Mouse (Mus musculus) T-helper 1 cell (primary cell): ENCODE measurements around the gene Nkain2.
"Not testable (repeated sequence)": the region's sequence is repeated elsewhere in the genome, so short reads cannot be mapped to it uniquely, and the experiment has no call there.

ENCODE experiments used
- in situ Hi-C: fragments of 300-600 bp; cut with MboI, MseI; formaldehyde crosslinking; loops from one replicate; pipeline ENCODE4 v1.15.1; 2025; ENCODE audit warnings: high pct_unique_total_duplicates

The Nkain2 gene

GRCm38 (mm10) chr10:32060396-32060795, 829.9 kb downstream of the Nkain2 start:
- in situ Hi-C loops, result no loop called here

- in situ Hi-C loops, result no loop called here
These were observed 832.0 kb downstream of the Nkain2 start for GRCm38 (mm10) chr10:32058251-32058650.

- in situ Hi-C loops, result no loop called here
These were observed 837.5 kb downstream of the Nkain2 start for GRCm38 (mm10) chr10:32052546-32053295.

- in situ Hi-C loops, result no loop called here
These were observed 838.2 kb downstream of the Nkain2 start for GRCm38 (mm10) chr10:32052045-32052444.

- in situ Hi-C loops, result no loop called here
These were observed 860.3 kb downstream of the Nkain2 start for GRCm38 (mm10) chr10:32029996-32030395.

- in situ Hi-C loops, result no loop called here
These were observed 871.9 kb downstream of the Nkain2 start for GRCm38 (mm10) chr10:32018385-32018784.

- in situ Hi-C loops, result no loop called here
These were observed 889.0 kb downstream of the Nkain2 start for GRCm38 (mm10) chr10:32001216-32001753.

- in situ Hi-C loops, result no loop called here
These were observed 897.1 kb downstream of the Nkain2 start for GRCm38 (mm10) chr10:31993205-31993604.

GRCm38 (mm10) chr10:31978387-31978786, 911.9 kb downstream of the Nkain2 start:
- in situ Hi-C loops, result no loop called here

GRCm38 (mm10) chr10:31947178-31947726, 943.0 kb downstream of the Nkain2 start:
- in situ Hi-C loops, result no loop called here

GRCm38 (mm10) chr10:31931961-31932360, 958.3 kb downstream of the Nkain2 start:
- in situ Hi-C loops, result no loop called here

- in situ Hi-C loops, result no loop called here
These were observed 962.6 kb downstream of the Nkain2 start for GRCm38 (mm10) chr10:31927657-31928056.

GRCm38 (mm10) chr10:31920901-31921300, 969.4 kb downstream of the Nkain2 start:
- in situ Hi-C loops, result not testable (repeated sequence)

- in situ Hi-C loops, result no loop called here
These were observed 982.8 kb downstream of the Nkain2 start for GRCm38 (mm10) chr10:31907488-31907887.

- in situ Hi-C loops, result no loop called here
These were observed 990.8 kb downstream of the Nkain2 start for GRCm38 (mm10) chr10:31899501-31899900.

- in situ Hi-C loops, result no loop called here
These were observed 1016.9 kb downstream of the Nkain2 start for GRCm38 (mm10) chr10:31873323-31873895.

GRCm38 (mm10) chr10:31868275-31868674, 1022.0 kb downstream of the Nkain2 start:
- in situ Hi-C loops, result no loop called here

- in situ Hi-C loops, result no loop called here
These were observed 1063.2 kb downstream of the Nkain2 start for GRCm38 (mm10) chr10:31827041-31827440.

- in situ Hi-C loops, result no loop called here
These were observed 1077.7 kb downstream of the Nkain2 start for GRCm38 (mm10) chr10:31812543-31812942.

- in situ Hi-C loops, result no loop called here
These were observed 1147.7 kb downstream of the Nkain2 start for GRCm38 (mm10) chr10:31742443-31743057.

- in situ Hi-C loops, result no loop called here
These were observed 1162.2 kb downstream of the Nkain2 start for GRCm38 (mm10) chr10:31728036-31728435.

GRCm38 (mm10) chr10:31647270-31647669, 1243.0 kb downstream of the Nkain2 start:
- in situ Hi-C loops, result no loop called here
